Mouse (Mus musculus): Measurements from ENCODE around the gene Prdm11. TPM values are rescaled to one million over a fixed set of nuclear protein-coding genes. Genes with fewer than 3 reads are reported as not detected.
A peak's percentile ranks its signal among the peaks of the same experiment; 100 is the strongest.

The Prdm11 gene
- polyA plus RNA-seq, 1 experiment from 2014 or later, result 4.4 TPM

- peak; percentile 95 for ATAC-seq (ENCODE audit: insufficient read depth)
- no peak for TF ChIP-seq CTCF (IDR thresholded peaks at IDR 0.05; ENCODE audit: low read depth)
- no peaks in the 10 kb centered on the region for H3K27me3 ChIP-seq (ENCODE audit: insufficient read depth, low read length)
- H3K4me2 ChIP-seq, result peak overlapping the region; percentile 71
- H3K4me3 ChIP-seq (ENCODE audit: low read depth, low read length), result peak overlapping the region; percentile 74
- DNase-seq, result peak; percentile 96
- H3K27ac ChIP-seq (ENCODE audit: low read depth), result peak overlapping the region; percentile 97
- peak overlapping the region; percentile 99 for H3K9ac ChIP-seq
- WGBS, result under 1% methylated on average over 44 of the region's 55 CpGs
- no peaks in the 10 kb centered on the region for H3K36me3 ChIP-seq (ENCODE audit: insufficient read depth)
- no peaks in the 10 kb centered on the region for H3K9me3 ChIP-seq (ENCODE audit: low read depth, low read length)
- peaks cover 32% of the 10 kb centered on the region for H3K4me1 ChIP-seq (ENCODE audit: insufficient read depth)
Observed at GRCm38 (mm10) chr2:93045129-93045817, 694 bp downstream of the Prdm11 start.

- H3K4me2 ChIP-seq, result no peak overlapping the region
- no peaks in the 10 kb centered on the region for H3K27me3 ChIP-seq (ENCODE audit: insufficient read depth, low read length)
- no peak for TF ChIP-seq CTCF (IDR thresholded peaks at IDR 0.05; ENCODE audit: low read depth)
- DNase-seq (no peak), ATAC-seq (ENCODE audit: insufficient read depth) (no peak)
- no peaks in the 10 kb centered on the region for H3K9me3 ChIP-seq (ENCODE audit: low read depth, low read length)
- 70% methylated on average over 3 of the region's 3 CpGs for WGBS
- peaks cover 36% of the 10 kb centered on the region for H3K4me1 ChIP-seq (ENCODE audit: insufficient read depth)
- no peak overlapping the region for H3K4me3 ChIP-seq (ENCODE audit: low read depth, low read length)
- H3K9ac ChIP-seq, result no peak overlapping the region
- H3K27ac ChIP-seq (ENCODE audit: low read depth), result no peak overlapping the region
- H3K36me3 ChIP-seq (ENCODE audit: insufficient read depth), result no peaks in the 10 kb centered on the region
Observed at GRCm38 (mm10) chr2:93043449-93044157, 2.4 kb downstream of the Prdm11 start.

- no peaks in the 10 kb centered on the region for H3K36me3 ChIP-seq (ENCODE audit: insufficient read depth)
- TF ChIP-seq CTCF (IDR thresholded peaks at IDR 0.05; ENCODE audit: low read depth), result no peak
- H3K4me3 ChIP-seq (ENCODE audit: low read depth, low read length), result no peak overlapping the region
- H3K4me2 ChIP-seq, result peak overlapping the region; percentile 29; the same call in 1 of the 2 replicates
- H3K9ac ChIP-seq, result no peak overlapping the region
- 38% methylated on average over 6 of the region's 6 CpGs for WGBS
- H3K4me1 ChIP-seq (ENCODE audit: insufficient read depth), result peaks cover 36% of the 10 kb centered on the region
- no peaks in the 10 kb centered on the region for H3K9me3 ChIP-seq (ENCODE audit: low read depth, low read length)
- H3K27me3 ChIP-seq (ENCODE audit: insufficient read depth, low read length), result no peaks in the 10 kb centered on the region
- peak overlapping the region; percentile 71; the same call in 1 of the 2 replicates for H3K27ac ChIP-seq (ENCODE audit: low read depth)
- DNase-seq (peak; percentile 62), ATAC-seq (ENCODE audit: insufficient read depth) (no peak)
Observed at GRCm38 (mm10) chr2:93041470-93041869, 4.5 kb downstream of the Prdm11 start.

GRCm38 (mm10) chr2:93040841-93041240, 5.1 kb downstream of the Prdm11 start:
- Histone ChIP-seq H3K36me3 (ENCODE audit: insufficient read depth) (no peaks in the 10 kb centered on the region), H3K27ac (ENCODE audit: low read depth) (peak overlapping the region; percentile 71), H3K27me3 (ENCODE audit: insufficient read depth, low read length) (no peaks in the 10 kb centered on the region), H3K4me1 (ENCODE audit: insufficient read depth) (peaks cover 37% of the 10 kb centered on the region), H3K4me2 (peak overlapping the region; percentile 29; the same call in 1 of the 2 replicates), H3K9ac (peak overlapping the region; percentile 28; the same call in 1 of the 2 replicates), H3K9me3 (ENCODE audit: low read depth, low read length) (no peaks in the 10 kb centered on the region), H3K4me3 (ENCODE audit: low read depth, low read length) (no peak overlapping the region)
- DNase-seq (peak; percentile 66), ATAC-seq (ENCODE audit: insufficient read depth) (no peak)
- 45% methylated on average over 7 of the region's 7 CpGs for WGBS
- TF ChIP-seq CTCF (IDR thresholded peaks at IDR 0.05; ENCODE audit: low read depth), result no peak

- TF ChIP-seq CTCF (IDR thresholded peaks at IDR 0.05; ENCODE audit: low read depth), result no peak
- Histone ChIP-seq H3K36me3 (ENCODE audit: insufficient read depth) (no peaks in the 10 kb centered on the region), H3K4me2 (no peak overlapping the region), H3K9me3 (ENCODE audit: low read depth, low read length) (no peaks in the 10 kb centered on the region), H3K27me3 (ENCODE audit: insufficient read depth, low read length) (no peaks in the 10 kb centered on the region), H3K27ac (ENCODE audit: low read depth) (no peak overlapping the region), H3K9ac (no peak overlapping the region), H3K4me1 (ENCODE audit: insufficient read depth) (peaks cover 36% of the 10 kb centered on the region), H3K4me3 (ENCODE audit: low read depth, low read length) (no peak overlapping the region)
- 88% methylated on average over 5 of the region's 5 CpGs for WGBS
- ATAC-seq (ENCODE audit: insufficient read depth) (no peak), DNase-seq (no peak)
Observed at GRCm38 (mm10) chr2:93039706-93040105, 6.3 kb downstream of the Prdm11 start.

DNA sequence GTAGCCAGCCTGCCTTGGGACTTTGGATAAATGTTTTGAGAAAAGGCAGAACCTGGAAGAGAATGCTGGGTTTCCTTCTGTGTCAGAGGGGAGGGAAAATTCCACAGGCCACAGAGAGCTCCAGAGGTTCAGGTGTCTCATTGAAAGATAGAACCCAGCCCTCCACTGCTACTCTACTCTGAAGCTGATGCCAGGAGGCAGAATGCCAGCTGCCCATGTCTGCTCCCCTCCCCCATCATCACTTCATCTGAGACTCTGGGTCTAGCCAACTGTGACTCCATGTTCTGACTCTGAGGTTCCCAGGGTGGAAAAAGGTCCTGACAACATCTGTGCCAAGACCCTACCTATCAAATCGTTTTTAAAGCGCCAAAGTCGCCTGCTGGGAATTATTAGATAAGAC, 6.9 kb downstream of the Prdm11 start:
- H3K9me3 ChIP-seq (ENCODE audit: low read depth, low read length), result no peaks in the 10 kb centered on the region

DNA sequence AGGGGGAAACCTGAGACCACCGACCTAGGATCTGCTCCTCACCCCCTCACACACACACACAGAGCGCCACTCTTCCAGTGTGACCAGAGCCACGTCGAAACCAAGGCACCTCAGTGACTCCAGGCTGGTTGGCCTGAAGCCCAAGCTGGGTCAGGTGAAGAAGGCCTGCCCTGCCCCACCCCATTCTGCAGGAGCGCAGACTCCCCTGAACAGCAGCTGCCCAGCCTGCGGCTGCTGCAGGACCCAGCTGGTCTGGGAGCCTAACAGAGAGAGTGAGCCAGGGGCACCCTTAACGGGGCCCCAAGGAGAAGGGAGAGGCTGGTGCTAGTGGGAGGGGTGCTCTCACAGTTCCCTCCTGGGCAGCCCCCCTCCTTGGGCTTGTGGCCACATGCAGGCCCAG, 10.3 kb downstream of the Prdm11 start:
- no peaks in the 10 kb centered on the region for H3K9me3 ChIP-seq (ENCODE audit: low read depth, low read length)
- H3K36me3 ChIP-seq (ENCODE audit: insufficient read depth), result no peaks in the 10 kb centered on the region
- no peak overlapping the region for H3K4me2 ChIP-seq
- no peak for TF ChIP-seq CTCF (IDR thresholded peaks at IDR 0.05; ENCODE audit: low read depth)
- peak overlapping the region; percentile 47; the same call in 1 of the 2 replicates for H3K27ac ChIP-seq (ENCODE audit: low read depth)
- H3K9ac ChIP-seq, result no peak overlapping the region
- no peak for DNase-seq
- 31% methylated on average over 7 of the region's 7 CpGs for WGBS
- peak; percentile 50 for ATAC-seq (ENCODE audit: insufficient read depth)
- H3K27me3 ChIP-seq (ENCODE audit: insufficient read depth, low read length), result no peaks in the 10 kb centered on the region
- peaks cover 24% of the 10 kb centered on the region for H3K4me1 ChIP-seq (ENCODE audit: insufficient read depth)
- no peak overlapping the region for H3K4me3 ChIP-seq (ENCODE audit: low read depth, low read length)

More for the DNA sequence above, 6.9 kb downstream of the Prdm11 start:
- Histone ChIP-seq H3K4me3 (ENCODE audit: low read depth, low read length) (no peak overlapping the region), H3K4me2 (no peak overlapping the region), H3K4me1 (ENCODE audit: insufficient read depth) (peaks cover 30% of the 10 kb centered on the region), H3K9ac (no peak overlapping the region), H3K36me3 (ENCODE audit: insufficient read depth) (no peaks in the 10 kb centered on the region), H3K27ac (ENCODE audit: low read depth) (no peak overlapping the region), H3K27me3 (ENCODE audit: insufficient read depth, low read length) (no peaks in the 10 kb centered on the region)
- no peak for ATAC-seq (ENCODE audit: insufficient read depth)
- TF ChIP-seq CTCF (IDR thresholded peaks at IDR 0.05; ENCODE audit: low read depth), result no peak
- DNase-seq, result no peak
- 78% methylated on average over 3 of the region's 3 CpGs for WGBS

Measured in lung, embryonic 14.5 days (tissue).